Mouse (Mus musculus) cerebellum, adult 9-10 months (tissue): ENCODE data around the gene Tat.

Experiments used
- DNase-seq: peaks from one replicate; pipeline ENCODE4 v3.0.0; 2022

Gene Tat

DNA sequence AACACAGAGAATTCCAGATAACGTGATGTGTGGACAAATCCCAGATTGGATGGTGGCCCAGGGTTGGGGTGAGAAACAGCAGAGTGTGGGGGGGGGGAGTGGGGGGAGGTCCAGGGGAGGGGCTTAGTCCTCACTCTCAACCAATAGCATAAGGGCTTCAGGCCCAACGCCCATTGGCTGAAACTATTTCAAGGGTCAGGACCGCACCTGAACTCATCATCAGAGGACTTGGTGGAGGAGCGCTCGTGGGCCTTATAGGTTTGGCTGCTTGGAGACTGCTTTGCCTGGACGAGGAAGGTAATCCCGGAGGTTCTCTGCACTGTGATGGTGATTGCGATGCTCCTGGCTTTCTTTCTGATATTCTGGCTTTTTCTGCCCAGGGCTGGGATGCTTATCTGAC, at the start of gene Tat:
Gene Tat, plus strand, starts transcription at position 214 of the 400 bp plus-strand sequence.
- no peak for DNase-seq

- no peak for DNase-seq
Observed at GRCm38 (mm10) chr8:109941606-109942360, 48.5 kb upstream of the Tat start.

DNA sequence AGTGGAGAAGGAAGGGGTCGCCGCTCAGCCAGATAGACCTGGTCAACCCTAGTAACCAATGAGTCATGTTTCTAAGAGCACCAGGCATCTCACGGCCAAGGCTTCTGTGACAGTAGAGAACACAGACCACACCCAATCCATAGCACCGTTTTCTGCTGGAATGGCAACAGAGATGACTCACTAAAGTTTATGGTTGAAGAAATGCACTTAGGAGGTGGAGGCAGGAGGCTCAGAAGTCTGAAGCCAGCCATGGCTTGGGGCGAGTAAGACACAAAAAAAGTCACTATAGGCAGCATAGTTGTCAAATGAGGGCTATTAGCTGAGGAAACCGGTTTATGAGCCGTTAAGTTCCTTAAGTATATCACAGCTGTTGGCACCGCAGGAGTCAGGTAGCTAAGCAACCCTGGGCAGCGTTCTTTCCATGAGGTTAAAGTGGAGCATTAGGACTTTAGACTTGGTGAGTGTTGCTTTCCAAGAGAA, 45.0 kb upstream of the Tat start:
- DNase-seq = no peak

- DNase-seq = no peak
Observed at GRCm38 (mm10) chr8:109945694-109946093, 44.5 kb upstream of the Tat start.

GRCm38 (mm10) chr8:109946272-109946671, 44.0 kb upstream of the Tat start:
- DNase-seq = no peak

DNA sequence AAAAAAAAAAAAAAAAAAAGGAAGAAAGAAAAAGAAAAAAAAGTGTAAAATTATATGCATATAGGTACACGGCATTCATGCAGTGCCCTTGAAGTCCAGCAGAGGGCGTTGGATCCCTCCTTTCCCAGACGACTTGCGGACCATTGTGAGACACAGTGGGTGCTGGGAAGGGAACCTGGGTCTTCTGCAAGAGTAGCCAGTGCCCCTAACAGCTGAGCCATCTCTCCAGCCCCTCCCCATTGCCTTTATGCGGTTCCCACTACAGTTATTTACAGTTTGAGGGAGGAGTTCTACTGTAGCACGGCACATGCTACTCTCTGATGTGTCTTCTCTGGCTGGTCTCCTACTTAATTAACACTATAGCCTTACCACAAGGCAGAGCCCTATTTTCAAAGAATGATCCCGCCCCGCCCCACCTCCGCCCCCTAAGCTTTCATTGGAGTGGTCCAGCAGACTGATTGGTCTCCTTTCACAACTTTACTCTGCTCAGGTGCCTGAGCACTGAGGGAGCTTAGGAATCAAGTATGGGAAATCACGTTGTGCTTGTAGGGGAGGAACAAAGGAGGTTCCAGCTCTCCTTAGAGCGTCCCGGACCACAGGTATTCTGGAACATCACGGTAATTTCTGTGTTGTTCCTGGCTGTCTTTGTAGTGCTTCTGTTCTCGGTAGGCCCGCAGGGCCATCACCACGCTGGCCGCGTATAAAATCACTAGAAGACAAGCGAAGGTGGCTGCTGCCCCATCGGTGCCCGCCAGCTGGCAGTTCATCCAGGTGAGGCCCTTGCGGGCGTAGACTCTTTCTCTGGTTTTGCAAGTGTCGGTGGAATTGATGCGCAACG, 42.6 kb upstream of the Tat start:
- DNase-seq = peak; percentile 59

- DNase-seq = no peak
Observed at GRCm38 (mm10) chr8:109948285-109948564, 42.0 kb upstream of the Tat start.

DNA sequence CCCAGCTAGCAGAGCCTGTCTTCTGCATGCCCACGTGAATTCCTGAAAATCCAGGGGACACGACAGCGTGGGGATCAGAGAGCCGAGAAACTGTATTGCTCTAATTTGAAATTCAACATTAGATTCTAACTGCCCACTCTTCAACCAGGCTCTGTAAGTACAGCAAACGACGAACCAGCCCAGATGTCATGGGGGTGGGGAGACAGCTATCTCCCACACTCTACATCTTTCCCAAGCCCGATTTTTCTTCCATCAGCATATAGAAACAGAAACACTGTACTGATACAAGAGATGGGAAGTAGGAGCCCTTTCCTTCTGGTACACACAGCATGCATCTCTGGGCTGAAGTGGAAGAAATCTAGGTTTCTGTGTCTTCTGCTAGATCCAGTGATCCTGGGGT, 38.1 kb upstream of the Tat start:
- DNase-seq = no peak

DNA sequence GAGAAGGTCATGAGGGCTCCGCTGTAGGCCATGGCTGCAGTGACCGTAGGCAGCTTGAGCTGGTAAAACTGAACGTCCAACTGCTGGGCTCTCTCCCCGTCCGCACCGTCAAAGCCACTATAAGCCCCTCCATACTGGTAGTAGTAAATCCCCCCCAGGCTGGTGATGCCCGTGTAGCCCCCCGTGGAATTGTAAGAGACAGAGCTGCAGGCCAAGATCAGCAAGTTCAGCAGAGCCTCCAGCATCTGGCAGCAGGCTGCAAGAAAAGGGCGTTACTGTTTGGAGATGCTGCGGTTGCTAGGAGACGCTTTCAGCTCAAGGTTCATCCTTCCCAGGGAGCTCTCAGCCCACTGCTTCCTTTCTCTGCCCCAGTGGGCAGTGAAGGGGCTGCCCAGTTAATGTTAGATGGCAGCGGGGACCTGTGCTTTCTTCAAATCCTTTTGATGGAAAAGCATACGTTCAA, 35.7 kb upstream of the Tat start:
- DNase-seq = no peak

- DNase-seq = no peak
Observed at GRCm38 (mm10) chr8:109957167-109958028, 32.8 kb upstream of the Tat start.

DNA sequence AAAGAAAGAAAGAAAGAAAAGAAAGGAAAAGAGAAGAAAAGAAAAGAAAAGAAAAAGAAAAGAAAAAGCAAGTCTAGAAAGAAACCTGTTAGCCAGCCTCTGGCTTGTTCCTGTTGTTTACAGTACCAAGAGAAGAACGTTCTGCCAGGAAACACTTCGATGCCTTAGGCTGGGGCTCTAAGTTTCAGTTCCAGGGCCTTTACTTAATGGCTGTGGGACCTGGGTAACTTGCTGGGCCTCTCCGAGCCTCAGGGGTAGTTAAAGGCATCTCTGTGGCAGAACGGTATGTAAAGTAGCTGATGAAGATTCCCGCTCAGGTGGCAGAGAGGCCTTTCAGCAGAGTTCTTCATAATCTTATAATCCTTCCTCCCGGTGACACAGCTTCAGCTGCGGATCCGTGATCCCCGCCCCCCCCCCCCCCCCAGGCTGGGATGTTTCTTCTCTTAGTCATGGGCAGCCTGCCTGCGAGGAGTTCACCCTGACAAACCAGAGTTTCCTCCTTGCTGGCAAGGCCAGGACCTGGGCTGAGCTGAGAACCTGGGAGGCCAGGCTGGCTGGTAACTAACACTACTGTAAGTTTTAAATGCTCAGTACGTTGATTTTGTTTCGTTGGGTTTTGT, 32.1 kb upstream of the Tat start:
- DNase-seq = no peak

GRCm38 (mm10) chr8:109959112-109959511, 31.1 kb upstream of the Tat start:
- no peak for DNase-seq

DNA sequence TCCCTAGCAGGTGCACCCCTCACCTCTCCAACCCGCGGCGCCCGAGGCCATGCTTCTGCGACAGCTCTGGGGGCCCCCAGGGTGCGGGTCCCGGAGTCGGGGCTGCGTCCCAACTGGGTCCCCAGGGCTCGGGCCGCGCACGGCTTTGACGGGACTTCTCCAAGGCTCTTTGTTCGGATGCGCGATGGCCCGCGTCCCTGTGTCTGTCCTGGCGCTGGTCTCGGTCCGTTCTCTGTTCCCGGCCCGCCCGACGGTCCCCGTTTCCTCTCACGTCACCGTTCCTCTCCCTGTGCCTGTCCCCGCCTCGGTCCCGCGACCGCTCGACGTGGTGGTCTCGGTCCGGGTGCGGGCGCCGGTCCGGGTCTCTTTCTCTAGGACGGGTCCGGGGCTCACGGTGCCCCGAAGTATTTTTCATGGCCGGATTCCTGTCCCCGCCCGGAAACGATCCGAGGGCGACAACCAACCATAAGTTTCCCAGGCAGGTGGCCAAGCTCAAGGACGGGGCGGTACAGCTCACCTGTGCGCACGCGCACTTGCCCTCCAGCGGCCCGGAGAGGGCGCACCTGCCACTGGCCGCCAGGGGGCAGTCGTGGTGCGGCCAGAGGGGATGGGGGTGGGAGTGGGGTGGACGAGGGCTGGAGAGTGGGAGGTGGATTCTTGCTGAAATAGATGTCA, 28.4 kb upstream of the Tat start, which contains the start of gene Marveld3:
Gene Marveld3, minus strand, starts transcription at position 511 of the 675 bp plus-strand sequence.
- no peak for DNase-seq

- DNase-seq = no peak
Observed at GRCm38 (mm10) chr8:109962896-109963295, 27.3 kb upstream of the Tat start.

GRCm38 (mm10) chr8:109963421-109963820, 26.8 kb upstream of the Tat start:
- no peak for DNase-seq

GRCm38 (mm10) chr8:109964106-109964505, 26.1 kb upstream of the Tat start:
- DNase-seq = no peak

GRCm38 (mm10) chr8:109968837-109969236, 21.4 kb upstream of the Tat start:
- DNase-seq = no peak

GRCm38 (mm10) chr8:109970323-109970722, 19.9 kb upstream of the Tat start:
- peak; percentile 60 for DNase-seq

DNA sequence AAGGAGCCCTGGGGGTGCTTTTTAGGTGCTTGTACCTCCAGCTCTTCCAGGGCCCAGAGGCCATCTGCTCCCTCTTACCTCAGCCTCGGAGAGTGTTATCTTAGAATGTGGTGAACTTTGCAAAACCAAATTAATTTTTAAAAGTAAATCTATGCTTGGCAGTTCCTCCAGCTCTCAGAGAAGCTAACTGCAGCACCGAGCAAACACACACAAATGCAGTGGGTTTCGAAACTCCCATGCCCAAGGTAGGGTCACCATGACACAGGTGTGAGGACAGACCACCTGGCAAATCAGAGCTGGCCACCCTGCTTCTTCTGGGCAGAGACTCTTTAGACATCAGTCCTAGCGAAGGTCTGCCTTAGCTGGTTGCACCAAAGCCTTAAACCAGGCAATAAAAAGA, 17.3 kb upstream of the Tat start:
- DNase-seq = no peak

DNA sequence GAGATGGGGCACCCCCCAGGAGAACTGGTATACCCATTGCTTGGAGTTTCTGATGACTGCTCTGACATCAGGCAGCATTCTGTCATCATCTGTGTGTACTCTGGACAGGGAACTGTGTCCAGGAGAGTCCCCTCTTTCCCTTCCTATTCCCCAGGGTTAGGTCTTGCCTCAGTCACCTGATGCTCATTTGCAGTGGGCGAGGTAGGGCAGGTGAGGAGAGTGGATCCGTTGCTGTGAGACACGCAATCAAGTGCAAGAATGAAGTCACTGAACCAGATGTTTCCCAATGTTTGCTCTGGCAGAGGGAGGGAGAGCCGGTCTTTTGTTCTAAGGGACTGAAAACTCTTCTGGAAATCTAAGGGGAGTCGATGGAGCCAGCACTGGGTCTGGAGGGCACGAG, 10.9 kb upstream of the Tat start:
- no peak for DNase-seq

- DNase-seq = no peak
Observed at GRCm38 (mm10) chr8:109982386-109983105, 7.7 kb upstream of the Tat start.
